Mouse (Mus musculus): ENCODE data around the gene Itpr3. TPM values are rescaled to one million over a fixed set of nuclear protein-coding genes. Genes with fewer than 3 reads are reported as not detected.
A peak's percentile ranks its signal among the peaks of the same experiment; 100 is the strongest.

The Itpr3 gene
- total RNA-seq, 2 experiments from 2014 or later: 1.9 to 2.0 TPM

- DNase-seq (ENCODE audit: low spot score in 2 of 2): peak; percentile 59 to 68
- intact Hi-C loops (cut with DNase I): loop anchor here (2.0 kb wide), 2 partner anchors 92 to 488 kb away; partner anchors contain the start of gene Grm4
Observed at GRCm38 (mm10) chr17:27032869-27033268, 24.2 kb upstream of the Itpr3 start.

- intact Hi-C loops (cut with DNase I): no loop called here
- DNase-seq (ENCODE audit: low spot score in 2 of 2): no peak
Observed at GRCm38 (mm10) chr17:27036465-27036864, 20.6 kb upstream of the Itpr3 start.

GRCm38 (mm10) chr17:27038335-27039050 lies 18.6 kb upstream of the Itpr3 start:
- intact Hi-C loops (cut with DNase I): no loop called here

GRCm38 (mm10) chr17:27039432-27040102 lies 17.5 kb upstream of the Itpr3 start:
- no peak for DNase-seq (ENCODE audit: low spot score in 2 of 2)
- intact Hi-C loops (cut with DNase I): no loop called here

More at GRCm38 (mm10) chr17:27038335-27039050, 18.6 kb upstream of the Itpr3 start:
- no peak for DNase-seq (ENCODE audit: low spot score in 2 of 2)

GRCm38 (mm10) chr17:27040304-27041045 lies 16.6 kb upstream of the Itpr3 start:
- no peak for DNase-seq (ENCODE audit: low spot score in 2 of 2)
- intact Hi-C loops (cut with DNase I): no loop called here

GRCm38 (mm10) chr17:27041046-27041786 lies 15.9 kb upstream of the Itpr3 start:
- intact Hi-C loops (cut with DNase I): no loop called here
- DNase-seq (ENCODE audit: low spot score in 2 of 2): no peak

- intact Hi-C loops (cut with DNase I): loop anchor here (2.0 kb wide), 1 partner anchor 43 kb away; no protein-coding TSS in a partner anchor
- DNase-seq (ENCODE audit: low spot score in 2 of 2): no peak
Observed at GRCm38 (mm10) chr17:27041787-27042055, 15.4 kb upstream of the Itpr3 start.

GRCm38 (mm10) chr17:27042840-27043239 lies 14.3 kb upstream of the Itpr3 start:
- no peak for DNase-seq (ENCODE audit: low spot score in 2 of 2)
- intact Hi-C loops (cut with DNase I): loop anchor here (2.0 kb wide), 1 partner anchor 42 kb away; no protein-coding TSS in a partner anchor

GRCm38 (mm10) chr17:27045164-27045563 lies 11.9 kb upstream of the Itpr3 start:
- no peak for DNase-seq (ENCODE audit: low spot score in 2 of 2)
- intact Hi-C loops (cut with DNase I): no loop called here

GRCm38 (mm10) chr17:27047762-27048444 lies 9.2 kb upstream of the Itpr3 start:
- no peak for DNase-seq (ENCODE audit: low spot score in 2 of 2)
- intact Hi-C loops (cut with DNase I): no loop called here

- no peak for DNase-seq (ENCODE audit: low spot score in 2 of 2)
- intact Hi-C loops (cut with DNase I): no loop called here
Observed at GRCm38 (mm10) chr17:27048445-27049239, 8.5 kb upstream of the Itpr3 start.

- DNase-seq (ENCODE audit: low spot score in 2 of 2): no peak
- intact Hi-C loops (cut with DNase I): no loop called here
Observed at GRCm38 (mm10) chr17:27050853-27051252, 6.3 kb upstream of the Itpr3 start.

GRCm38 (mm10) chr17:27051514-27051913 lies 5.6 kb upstream of the Itpr3 start:
- intact Hi-C loops (cut with DNase I): no loop called here
- no peak for DNase-seq (ENCODE audit: low spot score in 2 of 2)

GRCm38 (mm10) chr17:27056170-27056569 lies 934 bp upstream of the Itpr3 start:
- intact Hi-C loops (cut with DNase I): no loop called here
- DNase-seq (ENCODE audit: low spot score in 2 of 2): no peak

- DNase-seq (ENCODE audit: low spot score in 2 of 2): no peak
- intact Hi-C loops (cut with DNase I): no loop called here
Observed at GRCm38 (mm10) chr17:27057517-27058055, 482 bp downstream of the Itpr3 start.

GRCm38 (mm10) chr17:27060698-27061097 lies 3.6 kb downstream of the Itpr3 start:
- DNase-seq (ENCODE audit: low spot score in 2 of 2): no peak
- intact Hi-C loops (cut with DNase I): no loop called here

GRCm38 (mm10) chr17:27061727-27062126 lies 4.6 kb downstream of the Itpr3 start:
- intact Hi-C loops (cut with DNase I): no loop called here

GRCm38 (mm10) chr17:27062684-27063083 lies 5.6 kb downstream of the Itpr3 start:
- no peak for DNase-seq (ENCODE audit: low spot score in 2 of 2)
- intact Hi-C loops (cut with DNase I): no loop called here

More at GRCm38 (mm10) chr17:27061727-27062126, 4.6 kb downstream of the Itpr3 start:
- DNase-seq (ENCODE audit: low spot score in 2 of 2): no peak

Data from left cerebral cortex, postnatal 25 days (tissue).